Mouse (Mus musculus) liver, embryonic 14 days (tissue): ENCODE results near the gene Tas1r2. TPM values are rescaled to one million over a fixed set of nuclear protein-coding genes. Genes with fewer than 3 reads are reported as not detected.

Experiments
- polyA plus RNA-seq: library from polyadenylated mRNA; depleted of rRNA; stranded (reverse); fragments of >200 nt; gene quantifications from 2 replicates; pipeline ENCODE4 v1.2.3, GENCODE M21; 2012; rRNA removed

Tas1r2 gene
- 0.01 TPM in 1 of 2 replicates, not detected in the other for polyA plus RNA-seq

DNA sequence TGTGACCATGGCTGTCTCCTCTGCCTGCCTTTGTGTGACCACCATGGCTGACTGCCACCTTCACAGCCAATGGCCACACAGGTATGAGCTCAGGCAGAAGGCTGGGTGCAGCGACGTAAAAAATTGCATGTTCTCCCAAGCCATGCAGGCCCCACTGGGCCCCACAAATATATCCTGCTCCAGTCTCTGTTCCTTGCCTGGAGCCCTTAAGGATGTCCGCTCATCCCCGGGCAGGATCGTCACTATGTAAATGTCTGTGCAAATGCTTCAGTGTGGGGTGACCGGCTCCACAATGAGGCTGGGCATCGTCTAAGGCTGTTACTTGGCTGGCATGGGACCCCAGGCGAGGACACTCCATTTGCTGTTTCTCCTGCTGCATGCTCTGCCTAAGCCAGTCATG, at the start of gene Tas1r2:
Tas1r2 (plus strand) TSS at position 301 of the 400 bp plus-strand sequence.

DNA sequence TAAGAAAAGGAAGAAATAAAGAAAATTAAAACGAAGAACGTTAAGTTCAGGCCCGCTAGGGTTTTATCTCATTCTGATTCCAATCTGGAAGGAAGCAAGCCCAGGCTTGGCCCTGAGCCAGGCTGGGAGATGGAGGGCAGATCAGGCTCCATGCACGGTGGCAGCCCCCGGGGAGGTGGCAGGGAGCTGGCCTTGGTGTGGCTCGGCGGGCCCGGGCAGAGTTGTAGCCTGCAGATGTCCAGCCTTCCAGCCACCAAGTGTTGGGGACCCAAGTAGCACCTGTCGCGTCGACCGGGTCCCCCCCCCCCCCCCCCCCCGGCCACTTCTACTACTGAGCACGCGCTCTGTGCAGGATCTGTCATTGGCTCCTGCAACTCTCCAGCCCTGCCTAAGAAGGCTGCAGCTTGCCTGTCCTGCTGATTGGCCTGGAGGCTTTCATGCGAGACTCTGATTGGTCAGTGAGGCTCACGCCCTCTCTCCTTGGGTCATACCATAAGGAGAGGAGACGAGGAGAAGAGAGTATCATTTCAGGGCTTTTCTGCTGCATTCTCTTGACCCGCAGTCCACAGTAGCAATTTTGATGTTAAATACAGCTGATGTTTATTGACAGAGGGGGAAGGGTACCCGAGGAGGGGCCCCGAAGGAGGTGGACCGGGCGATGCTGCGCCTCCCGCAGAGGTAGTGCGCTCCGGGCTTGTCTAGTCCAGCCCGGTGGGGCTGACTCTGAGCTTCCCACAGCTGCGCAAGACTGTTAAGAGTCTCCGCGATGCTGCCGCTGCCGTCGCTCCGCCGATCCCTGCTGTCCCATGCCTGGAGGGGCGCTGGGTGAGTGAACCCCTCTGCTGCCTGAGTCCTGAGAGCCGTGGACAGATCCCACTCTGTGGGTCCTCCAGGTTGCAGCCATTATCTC, 30.7 kb upstream of the Tas1r2 start, which contains the start of gene Aldh4a1:
Aldh4a1 (plus strand) TSS at position 494 of the 910 bp plus-strand sequence.

Other genes with a start within 250 kb of the Tas1r2 start
- 1.4 TPM in 2 replicates for gene Iffo2, start 123.0 kb upstream of the Tas1r2 start, polyA plus RNA-seq
- not detected in 2 replicates for gene Gm21969, start 50.4 kb upstream of the Tas1r2 start, polyA plus RNA-seq
- 26.2 and 30.9 TPM in 2 replicates for gene Aldh4a1, start 30.7 kb upstream of the Tas1r2 start, polyA plus RNA-seq
- 0.06 TPM in 1 of 2 replicates, not detected in the other for gene Pax7, start 180.0 kb downstream of the Tas1r2 start, polyA plus RNA-seq